Mouse (Mus musculus) retina, embryonic 14.5 days (tissue): ENCODE data around the gene Gulp1.
A peak's percentile ranks its signal among the peaks of the same experiment; 100 is the strongest.

ENCODE experiments used
- DNase-seq: peaks from one replicate; pipeline ENCODE4 v3.0.0-alpha.2; 2015; ENCODE audit warnings: low spot score

Gene Gulp1

GRCm38 (mm10) chr1:44720785-44721410 lies 169.6 kb downstream of the Gulp1 start:
- no peak for DNase-seq

- peak; percentile 43 for DNase-seq
Measured at GRCm38 (mm10) chr1:44741256-44741655, 189.9 kb downstream of the Gulp1 start.

- peak; percentile 78 for DNase-seq
Measured at GRCm38 (mm10) chr1:44745711-44746110, 194.4 kb downstream of the Gulp1 start.

GRCm38 (mm10) chr1:44750731-44751730 lies 199.7 kb downstream of the Gulp1 start:
- no peak for DNase-seq

GRCm38 (mm10) chr1:44778251-44778650 lies 226.9 kb downstream of the Gulp1 start:
- no peak for DNase-seq

- no peak for DNase-seq
Measured at GRCm38 (mm10) chr1:44803594-44804372, 252.5 kb downstream of the Gulp1 start.

- DNase-seq: no peak
Measured at GRCm38 (mm10) chr1:44806368-44806767, 255.1 kb downstream of the Gulp1 start.

- no peak for DNase-seq
Measured at GRCm38 (mm10) chr1:44810336-44810735, 259.0 kb downstream of the Gulp1 start.

GRCm38 (mm10) chr1:44833934-44834333 lies 282.6 kb downstream of the Gulp1 start:
- DNase-seq: no peak
